Mouse (Mus musculus): ENCODE measurements around the gene Sox5.
"Not testable (repeated sequence)": the region's sequence is repeated elsewhere in the genome, so short reads cannot be mapped to it uniquely, and the experiment has no call there.

Sox5 gene

DNA sequence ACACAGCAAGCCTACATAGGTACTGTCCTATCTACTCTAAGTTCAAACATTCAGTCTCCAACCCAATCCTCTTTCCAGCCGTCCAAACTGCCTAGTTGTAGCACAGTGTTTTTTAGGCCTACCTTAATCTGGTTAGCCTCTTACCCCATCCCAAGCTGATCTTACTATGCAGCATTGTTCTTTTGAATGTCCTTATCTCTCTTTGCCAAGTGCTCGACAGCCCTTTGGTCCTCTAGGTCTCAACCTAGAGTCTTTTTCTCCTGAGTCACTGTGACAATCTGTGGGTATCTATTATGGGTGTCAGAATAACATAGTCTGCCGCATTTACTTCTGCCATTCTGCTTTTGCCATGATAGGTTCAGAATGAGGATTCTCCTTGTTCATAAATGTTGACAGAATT lies 598.7 kb downstream of the Sox5 start:
- no peak for DNase-seq (ENCODE audit: low spot score in 2 of 2)

DNA sequence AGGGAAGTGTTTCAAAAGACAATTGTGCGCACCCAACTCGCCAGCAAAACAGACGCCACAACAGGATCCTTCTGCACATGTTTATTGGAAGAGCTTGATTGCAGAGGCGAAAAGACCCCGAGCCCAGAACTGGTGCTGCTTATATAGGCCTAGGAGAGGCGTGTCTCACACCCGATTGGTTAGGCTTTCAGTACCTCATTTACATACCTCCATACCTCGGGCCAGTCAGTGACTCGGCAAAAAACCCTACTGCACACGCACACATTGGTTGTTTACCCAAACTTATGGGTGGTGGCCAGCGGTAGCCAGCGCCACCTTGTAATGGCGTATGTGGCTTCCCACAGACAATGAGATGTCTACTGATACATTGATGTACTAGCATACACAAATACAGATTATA lies 599.3 kb downstream of the Sox5 start:
- not testable (repeated sequence) for DNase-seq (ENCODE audit: low spot score in 2 of 2)

DNA sequence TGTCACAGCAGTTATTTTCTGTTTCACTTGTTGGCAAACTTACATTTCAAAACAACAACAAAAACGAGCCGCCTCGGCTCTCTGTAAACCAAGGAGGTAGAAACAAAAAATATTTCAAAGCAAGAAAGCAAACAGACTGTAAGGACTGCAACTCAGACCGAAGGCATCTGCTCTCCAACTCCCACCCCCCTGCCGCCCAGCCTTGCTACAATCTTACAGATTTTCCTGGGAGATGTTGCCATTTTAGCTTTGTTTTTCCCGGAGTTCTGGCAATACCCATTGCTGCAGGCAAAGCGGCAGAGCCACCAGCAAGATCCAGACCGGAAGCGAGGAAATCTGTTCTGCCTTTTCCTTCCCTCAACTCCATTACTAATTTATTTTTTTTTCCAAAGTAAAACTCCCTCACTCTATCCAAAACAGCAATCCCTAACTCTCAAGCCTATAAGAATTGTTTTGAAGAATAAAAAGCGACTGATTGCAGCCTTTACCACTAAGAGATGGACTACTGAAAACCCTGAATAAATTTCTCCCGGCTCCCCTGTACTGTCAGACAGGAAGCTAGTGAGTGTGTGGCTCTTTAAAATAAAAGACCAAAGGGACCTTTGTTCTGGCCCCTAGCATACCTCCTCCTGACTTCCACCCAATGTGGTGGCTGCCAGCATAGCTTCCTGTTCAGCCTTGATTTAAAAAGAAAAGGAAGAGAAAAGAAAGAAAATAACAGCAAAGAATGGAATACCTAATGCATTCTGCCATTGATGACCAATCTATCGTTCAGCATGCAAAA lies 600.5 kb downstream of the Sox5 start:
- no peak for DNase-seq (ENCODE audit: low spot score in 2 of 2)

- DNase-seq (ENCODE audit: low spot score in 2 of 2): no peak
These were observed 602.7 kb downstream of the Sox5 start for GRCm38 (mm10) chr6:144179111-144179510.

DNA sequence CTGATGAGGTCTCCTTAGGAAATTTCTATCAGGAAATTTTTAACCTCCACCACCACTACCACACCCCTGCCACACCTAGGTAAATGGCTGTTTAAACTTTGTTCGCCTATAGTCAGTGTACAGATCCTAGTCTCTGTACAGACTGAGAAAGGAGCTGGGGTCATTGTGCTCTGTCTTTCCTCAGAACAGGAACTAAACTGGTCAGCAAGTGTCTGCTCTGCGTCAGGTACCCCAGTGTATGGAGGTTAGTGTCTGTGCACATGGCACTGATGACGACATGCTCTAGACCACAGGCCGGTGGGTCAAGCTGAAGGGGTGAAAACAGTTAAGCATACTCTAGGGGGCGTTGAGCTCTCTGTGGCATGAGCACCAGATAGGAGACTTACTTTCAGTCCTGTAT lies 605.1 kb downstream of the Sox5 start:
- DNase-seq (ENCODE audit: low spot score in 2 of 2): no peak

DNA sequence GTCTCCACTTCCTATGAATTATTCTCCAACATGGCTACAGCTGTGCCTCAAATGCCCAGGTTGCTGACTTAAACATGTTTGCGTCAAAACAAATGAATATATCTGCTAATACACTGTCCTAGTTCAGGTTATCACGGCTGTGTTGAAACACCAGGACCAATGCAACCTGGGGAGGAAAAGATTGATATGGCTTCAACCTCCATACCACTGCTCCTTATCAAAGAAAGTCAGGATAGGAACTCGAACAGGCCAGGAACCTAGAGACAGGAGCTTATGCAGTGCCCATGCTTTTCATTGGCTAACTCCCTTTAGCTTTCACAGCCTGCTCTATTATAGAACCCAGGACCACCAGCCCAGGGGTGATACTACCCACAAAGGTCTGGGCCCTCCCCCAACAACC lies 606.2 kb downstream of the Sox5 start:
- DNase-seq (ENCODE audit: low spot score in 2 of 2): no peak

DNA sequence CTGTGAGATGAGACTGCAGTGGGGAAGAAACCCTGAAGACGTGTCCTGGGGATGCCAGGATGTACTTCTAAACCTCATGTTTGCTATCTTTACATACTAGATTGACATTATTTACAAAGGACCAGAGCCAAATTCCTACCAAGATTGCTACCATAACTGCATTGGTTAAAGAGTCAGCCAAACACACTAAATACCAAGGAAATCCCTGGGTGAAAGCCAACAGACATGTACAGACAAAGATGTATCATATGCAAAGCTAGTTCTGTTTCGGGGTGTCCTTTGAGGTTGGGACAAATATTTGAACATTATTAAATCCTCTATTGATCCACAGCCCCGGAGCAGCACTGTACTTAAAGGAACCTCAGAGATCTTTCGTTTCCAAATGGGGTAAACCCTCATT lies 611.2 kb downstream of the Sox5 start:
- DNase-seq (ENCODE audit: low spot score in 2 of 2): no peak

GRCm38 (mm10) chr6:144169791-144170190 lies 612.0 kb downstream of the Sox5 start:
- DNase-seq (ENCODE audit: low spot score in 2 of 2): no peak

DNA sequence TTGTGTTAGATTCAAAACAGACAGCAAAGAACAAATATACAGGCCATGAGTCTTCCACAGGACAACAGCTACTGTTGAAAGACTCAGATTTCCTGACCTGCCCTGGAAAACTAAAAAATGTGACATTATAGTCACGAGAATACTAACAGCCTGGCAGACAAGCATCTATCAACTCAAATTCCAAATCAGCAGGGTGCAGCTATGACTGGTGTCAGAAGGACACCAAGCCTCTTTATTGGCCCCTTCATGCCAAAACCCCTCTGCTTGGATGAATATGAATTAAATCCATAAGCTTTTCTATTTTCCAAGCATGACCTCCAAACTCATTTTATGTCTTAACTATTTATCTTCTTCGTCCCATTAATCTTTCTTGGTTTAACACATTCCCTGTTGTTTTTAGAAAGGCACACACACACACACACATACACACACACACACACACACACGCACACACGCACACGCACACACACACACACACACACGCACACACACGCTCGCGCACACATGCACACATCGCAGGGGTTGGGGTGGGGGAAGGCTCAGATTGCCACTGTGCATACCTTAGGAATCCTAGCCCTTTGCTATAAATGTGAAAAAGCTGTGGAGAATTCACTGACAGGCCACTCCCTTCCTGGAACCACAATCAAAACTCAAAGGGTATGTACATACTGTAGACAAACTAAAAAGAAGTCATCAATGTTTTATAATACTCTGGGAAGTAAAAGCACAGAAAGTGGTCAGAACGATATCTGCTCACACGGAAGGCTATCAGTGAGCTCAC lies 612.9 kb downstream of the Sox5 start:
- DNase-seq (ENCODE audit: low spot score in 2 of 2): no peak

DNA sequence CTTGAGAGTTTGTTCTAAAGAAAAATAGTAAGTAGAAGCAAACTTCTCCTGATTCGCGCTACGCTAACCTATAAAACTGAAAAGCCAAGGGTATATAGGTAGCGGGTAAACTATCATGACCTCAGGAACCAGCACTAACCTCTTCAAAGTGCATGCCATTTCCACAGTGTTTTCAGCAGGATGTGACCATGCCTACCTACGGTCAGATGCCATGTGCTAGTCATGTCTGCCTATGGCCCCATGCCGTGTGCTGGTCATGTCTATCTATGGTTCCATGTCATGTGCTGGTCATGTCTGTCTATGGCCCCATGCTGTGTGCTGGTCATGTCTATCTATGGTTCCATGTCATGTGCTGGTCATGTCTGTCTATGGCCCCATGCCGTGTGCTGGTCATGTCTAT lies 614.7 kb downstream of the Sox5 start:
- DNase-seq (ENCODE audit: low spot score in 2 of 2): no peak

- DNase-seq (ENCODE audit: low spot score in 2 of 2): no peak
These were observed 615.1 kb downstream of the Sox5 start for GRCm38 (mm10) chr6:144166651-144167050.

DNA sequence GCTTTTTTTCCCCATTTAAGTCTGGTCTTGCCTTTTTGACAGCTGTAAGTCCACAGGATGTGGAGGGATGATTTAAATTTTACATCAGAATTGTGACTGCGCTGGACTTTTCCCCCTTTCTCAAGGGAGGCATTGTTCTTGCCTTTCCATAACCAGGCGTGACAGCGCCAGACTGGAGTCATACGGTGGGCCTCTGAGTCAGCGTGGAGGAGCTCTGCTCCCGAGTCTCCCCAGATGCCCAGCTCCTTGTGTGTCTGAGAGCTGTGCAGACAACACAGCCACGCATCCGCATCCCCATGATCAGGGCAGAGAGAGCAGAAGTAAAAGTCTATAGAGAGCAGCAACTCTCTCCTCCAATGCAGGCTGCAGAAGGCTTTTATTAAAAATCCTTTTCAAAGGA lies 615.7 kb downstream of the Sox5 start:
- DNase-seq (ENCODE audit: low spot score in 2 of 2): no peak

DNA sequence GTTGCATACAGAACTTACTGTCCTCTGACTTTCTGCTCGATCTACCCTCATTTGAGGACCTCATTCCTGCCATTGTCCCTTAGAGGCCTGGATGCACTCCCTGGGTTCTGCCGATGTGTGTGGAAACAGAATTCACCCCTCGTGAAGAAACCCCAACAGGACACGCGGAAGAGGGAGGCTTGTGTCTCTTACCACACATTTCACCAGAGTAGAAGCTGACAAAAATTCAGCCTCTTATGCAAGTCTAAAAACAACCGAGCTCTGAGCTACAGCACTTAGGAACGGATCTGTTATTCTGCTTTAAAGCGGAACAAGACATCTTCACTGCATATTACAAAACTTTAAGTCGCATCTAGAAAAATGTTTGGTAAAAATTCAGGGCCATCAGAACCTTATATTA lies 618.3 kb downstream of the Sox5 start:
- no peak for DNase-seq (ENCODE audit: low spot score in 2 of 2)

DNA sequence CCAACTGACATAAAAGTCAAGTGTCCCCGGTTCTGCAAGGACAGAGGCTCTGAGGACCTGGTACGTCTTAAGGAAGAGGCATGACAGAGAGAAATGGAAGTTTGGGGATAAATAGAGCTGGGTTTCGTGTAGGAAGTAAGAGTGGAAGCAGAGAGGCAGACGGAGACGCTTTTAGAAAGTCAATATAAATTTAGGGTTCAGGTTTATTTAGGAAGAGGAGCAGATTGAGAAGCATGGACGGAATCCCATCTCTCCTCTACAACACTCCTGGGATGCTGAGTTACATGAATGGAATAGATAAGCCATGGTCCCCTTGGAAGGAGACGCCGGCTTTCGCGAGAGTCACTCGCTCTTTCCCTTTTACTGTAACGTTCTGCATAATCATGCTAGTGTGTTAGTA lies 623.1 kb downstream of the Sox5 start:
- DNase-seq (ENCODE audit: low spot score in 2 of 2): no peak

- DNase-seq (ENCODE audit: low spot score in 2 of 2): no peak
These were observed 626.8 kb downstream of the Sox5 start for GRCm38 (mm10) chr6:144154892-144155424.

DNA sequence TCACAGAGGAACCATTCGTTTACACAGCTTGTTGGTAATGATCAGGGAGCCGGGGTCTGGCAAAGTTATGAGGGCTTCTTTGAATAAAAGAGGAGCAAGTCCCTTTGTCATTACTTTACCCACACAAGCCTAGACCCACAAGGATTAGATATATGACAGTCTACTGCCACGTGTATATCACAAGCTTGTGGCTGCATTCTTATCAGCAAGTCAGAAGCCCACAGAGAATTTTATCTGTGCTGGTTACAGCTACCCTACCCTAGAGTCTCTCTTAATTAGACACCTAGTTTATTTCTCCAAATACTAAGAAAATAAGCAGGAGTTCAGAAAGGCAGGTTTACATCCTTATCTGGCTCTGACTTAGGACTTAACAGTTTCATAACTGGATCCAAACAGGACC lies 629.8 kb downstream of the Sox5 start:
- DNase-seq (ENCODE audit: low spot score in 2 of 2): no peak

DNA sequence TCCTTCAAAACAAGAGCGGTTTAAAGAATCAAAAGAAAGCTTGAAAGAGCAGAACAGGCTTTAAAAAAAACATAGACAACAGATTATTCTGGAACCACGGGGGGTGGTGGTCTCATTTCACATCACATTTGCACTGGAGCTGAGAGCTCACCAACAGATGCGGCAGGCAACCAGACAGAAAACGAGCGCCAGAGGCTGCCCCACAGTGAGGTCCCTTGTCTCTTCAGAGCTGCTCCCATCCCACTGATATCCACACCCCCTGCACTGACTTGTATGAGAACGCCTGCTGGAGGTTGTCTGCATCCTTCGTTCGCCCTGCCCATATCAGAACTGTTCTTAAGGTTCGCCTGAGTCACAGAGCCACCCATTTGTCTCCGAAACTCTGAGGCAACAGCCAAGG lies 630.7 kb downstream of the Sox5 start:
- no peak for DNase-seq (ENCODE audit: low spot score in 2 of 2)

DNA sequence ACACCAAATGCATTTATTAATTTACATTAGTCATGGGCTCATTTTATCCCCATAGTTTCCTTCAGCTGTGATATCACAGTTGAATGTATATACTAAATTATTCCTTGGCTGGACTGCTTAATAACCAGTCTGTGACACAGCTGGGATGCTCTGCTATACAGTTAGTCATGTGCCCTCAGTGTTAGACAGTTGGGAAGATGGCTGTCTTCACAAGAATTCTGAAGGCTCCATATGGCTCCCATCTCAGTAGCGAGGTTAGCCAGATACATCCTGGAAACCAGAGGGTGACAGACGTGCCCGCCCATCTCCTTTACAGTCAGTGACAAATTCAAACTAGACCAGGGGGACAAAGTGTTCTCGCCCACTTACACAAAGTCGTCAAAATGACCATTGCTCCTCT lies 644.4 kb downstream of the Sox5 start:
- DNase-seq (ENCODE audit: low spot score in 2 of 2): no peak

GRCm38 (mm10) chr6:144136894-144137293 lies 644.9 kb downstream of the Sox5 start:
- no peak for DNase-seq (ENCODE audit: low spot score in 2 of 2)

DNA sequence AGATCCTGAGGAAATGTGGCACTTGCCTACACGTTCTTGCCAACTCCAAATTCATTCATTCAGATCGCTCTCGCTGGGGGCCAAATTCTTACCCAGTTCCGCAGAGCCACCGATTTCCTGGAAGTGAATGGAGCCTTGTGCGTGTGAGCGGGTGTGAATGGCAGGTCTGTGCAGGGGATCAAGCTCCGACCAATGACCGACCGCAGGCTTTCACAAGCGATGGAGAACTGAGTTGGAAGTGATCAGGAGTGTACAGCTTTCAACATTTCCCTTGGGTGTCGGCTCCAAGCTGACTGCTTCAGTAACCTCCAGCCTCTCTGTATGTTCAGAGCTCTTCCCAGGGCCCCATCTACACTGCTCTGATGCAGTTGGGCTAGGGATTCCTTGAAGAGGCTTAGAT lies 651.9 kb downstream of the Sox5 start:
- DNase-seq (ENCODE audit: low spot score in 2 of 2): no peak

DNA sequence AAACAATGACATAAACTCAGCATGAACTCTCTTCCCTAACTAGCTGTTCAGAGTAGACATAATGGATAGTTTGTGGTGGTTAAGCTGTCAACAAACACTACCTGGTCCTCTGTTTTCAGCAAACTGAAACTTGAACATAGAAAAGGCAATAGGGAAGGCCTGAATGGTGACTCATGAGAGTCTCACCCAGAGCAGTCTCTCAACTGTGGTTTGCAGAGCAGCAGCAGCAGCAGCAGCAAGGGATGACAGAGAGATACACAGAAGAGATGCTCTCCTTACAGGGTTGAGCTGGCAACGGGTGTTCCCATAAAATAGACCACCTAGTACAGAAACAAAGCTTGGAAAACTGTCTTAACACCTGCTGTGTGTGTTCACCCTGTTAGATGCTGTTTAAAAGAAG lies 661.8 kb downstream of the Sox5 start:
- no peak for DNase-seq (ENCODE audit: low spot score in 2 of 2)

- no peak for DNase-seq (ENCODE audit: low spot score in 2 of 2)
These were observed 665.1 kb downstream of the Sox5 start for GRCm38 (mm10) chr6:144116646-144117045.

GRCm38 (mm10) chr6:144111561-144111960 lies 670.2 kb downstream of the Sox5 start:
- no peak for DNase-seq (ENCODE audit: low spot score in 2 of 2)
